Mouse (Mus musculus) heart, adult 2 months (tissue): ENCODE results near the gene Fryl.

Source experiments
- CTCF ChIP-seq: fragments of 200-600 bp; IDR thresholded peaks from 2 replicates; pipeline ENCODE4 v1.8.1; 2022; ENCODE audit warnings: antibody characterized with exemption, mild to moderate bottlenecking, moderate library complexity
- EP300 ChIP-seq: fragments of 200-500 bp; IDR thresholded peaks from 2 replicates; pipeline ENCODE4 v1.6.1; 2011; ENCODE audit warnings: low read depth, low read length, control low read depth; ENCODE audit not compliant: insufficient read depth
- POLR2A ChIP-seq: fragments of 200-500 bp; IDR thresholded peaks from 2 replicates; pipeline ENCODE4 v1.6.1; 2011; ENCODE audit warnings: mild to moderate bottlenecking, low read depth, low read length, control low read depth; ENCODE audit not compliant: insufficient read depth

DNA sequence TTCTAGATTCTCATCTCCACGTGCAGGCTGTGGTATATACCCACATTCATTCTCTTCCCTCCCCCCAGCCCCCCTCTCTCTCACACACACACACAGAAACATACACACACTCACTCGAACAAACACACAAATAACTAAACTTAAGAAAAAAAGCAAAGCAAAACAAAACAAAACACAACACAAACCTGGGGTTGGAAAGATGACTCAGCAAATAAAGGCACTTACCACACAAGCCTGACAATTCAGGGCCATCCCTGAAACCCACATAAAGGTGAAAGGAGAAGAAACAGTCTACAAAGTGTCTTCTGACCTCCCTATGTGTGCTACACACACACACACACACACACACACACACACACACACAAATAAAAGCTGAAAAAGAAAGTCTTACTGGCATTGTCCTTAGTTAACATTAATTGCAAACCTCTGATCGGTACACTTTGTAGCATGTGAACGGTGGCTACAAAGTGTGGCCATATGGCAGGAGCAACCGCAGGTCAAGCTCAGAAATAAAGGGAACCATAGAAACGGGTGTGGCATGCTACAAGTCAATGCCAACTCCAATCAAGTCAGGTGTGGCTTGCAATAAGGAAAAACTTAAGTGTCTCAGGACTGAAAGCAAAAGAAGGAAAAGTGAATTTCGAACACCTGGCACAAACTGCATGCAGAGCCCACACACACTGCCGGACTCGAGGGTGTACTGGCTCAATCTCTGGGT is 66.8 kb downstream of the Fryl start:
- no peak for TF ChIP-seq CTCF
- no peak for TF ChIP-seq EP300
- TF ChIP-seq POLR2A: no peak
